Mouse (Mus musculus) central nervous system, embryonic 18 days (tissue): ENCODE data around the gene Fam98a. TPM values are rescaled to one million over a fixed set of nuclear protein-coding genes. Genes with fewer than 3 reads are reported as not detected.

Experiments
- polyA plus RNA-seq: library from polyadenylated mRNA; depleted of rRNA; stranded (reverse); fragments of >200 nt; gene quantifications from 2 replicates; pipeline ENCODE4 v1.2.3, GENCODE M21; 2012; rRNA removed

Gene Fam98a
- 48.8 and 48.9 TPM in 2 replicates for polyA plus RNA-seq

GRCm38 (mm10) chr17:75551512-75552400, at the start of gene Fam98a:
Gene Fam98a, minus strand, starts transcription at chr17:75551946.

Other genes starting within 250 kb of the Fam98a start
- 4.1 and 4.3 TPM in 2 replicates for gene Rasgrp3, start 116.0 kb downstream of the Fam98a start, polyA plus RNA-seq